In genomic region chr17:28502196-28502821, GRCm38 (mm10) we compare ENCODE assay signal across 22 mouse cellular contexts. TPM values are rescaled to one million over a fixed set of nuclear protein-coding genes. Genes with fewer than 3 reads are reported as not detected.
DNase-seq lines count a peak whose midpoint lies in the region; ATAC-seq and TF ChIP-seq lines count a peak whose summit lies in the region.
"Had no signal": no experiment of that assay in that cellular context is flagged by ENCODE, and none has a peak within 500 bp of the region (broad histone marks: within the 10 kb centered on the region; RNA-seq: fewer than 3 reads in every experiment).

No protein-coding gene starts in this region.

- no peaks in the 10 kb centered on the region for H3K36me3 ChIP-seq in liver, postnatal 0 days (replicated peaks; ENCODE audit: insufficient read depth, low read length)
- no peaks in the 10 kb centered on the region for H3K36me3 ChIP-seq in liver, embryonic 12.5 days
- no peaks in the 10 kb centered on the region for H3K36me3 ChIP-seq in CH12.LX (replicated peaks in 1 of 2; ENCODE audit: control insufficient read depth in 1 of 2, insufficient read depth in 1 of 2, low read length in 1 of 2)
- no peaks in the 10 kb centered on the region for H3K36me3 ChIP-seq in hindbrain, embryonic 16.5 days (ENCODE audit: control insufficient read depth, insufficient read depth, low read length)
- H3K36me3 ChIP-seq: embryonic facial prominence, embryonic 13.5 days; hindbrain, embryonic 12.5 days; limb, embryonic 13.5 days; lung, embryonic 15.5 days; midbrain, embryonic 12.5 days had no signal

- TF ChIP-seq CTCF in gastrocnemius, adult 2 months (IDR thresholded peaks at IDR 0.05): no peak
- TF ChIP-seq CTCF in liver, postnatal 0 days (IDR thresholded peaks at IDR 0.05; ENCODE audit: low read depth): no peak
- TF ChIP-seq CTCF in CH12.LX (conservative IDR thresholded peaks at IDR 0.05 in 1 of 2, IDR thresholded peaks at IDR 0.05 in 1 of 2; ENCODE audit: low read depth in 2 of 2, low read length in 2 of 2): no peak

- H3K79me2 ChIP-seq in CH12.LX (replicated peaks; ENCODE audit: control insufficient read depth, extremely low read depth, insufficient read depth, poor library complexity, severe bottlenecking): no peaks in the 10 kb centered on the region

- DNase-seq in gastrocnemius, adult 2 months: peak; percentile 80
- no peak for DNase-seq in gastrocnemius, postnatal 10 days
- DNase-seq in liver, postnatal 0 days: peak; percentile 51
- DNase-seq in CH12.LX (ENCODE audit: extremely low read depth): no peak
- peak; percentile 60 to 64 for DNase-seq in heart, postnatal 36 days
- no peak for DNase-seq in left cerebral cortex, adult 18-20 months (ENCODE audit: low spot score in 2 of 2)
- DNase-seq: adrenal gland, postnatal 10 days; B cell, adult 2 months; cerebellum, postnatal 36 days; kidney, adult 11 months had no signal

- H3K27ac ChIP-seq in gastrocnemius, adult 2 months: peak overlapping the region; percentile 31
- no peak overlapping the region for H3K27ac ChIP-seq in liver, postnatal 0 days (ENCODE audit: low read depth)
- H3K27ac ChIP-seq in liver, embryonic 12.5 days: no peak overlapping the region
- no peak overlapping the region for H3K27ac ChIP-seq in CH12.LX (ENCODE audit: insufficient read depth, low read depth)
- H3K27ac ChIP-seq in hindbrain, embryonic 16.5 days (ENCODE audit: low read depth, low read length): no peak overlapping the region
- H3K27ac ChIP-seq: embryonic facial prominence, embryonic 13.5 days; forebrain, embryonic 13.5 days; hindbrain, embryonic 12.5 days; left cerebral cortex, adult 2 months; limb, embryonic 13.5 days; lung, embryonic 15.5 days; midbrain, embryonic 12.5 days had no signal

- no peaks in the 10 kb centered on the region for H3K9me3 ChIP-seq in liver, postnatal 0 days (ENCODE audit: low read length)
- no peaks in the 10 kb centered on the region for H3K9me3 ChIP-seq in liver, embryonic 12.5 days (replicated peaks)
- peaks cover 4% of the 10 kb centered on the region for H3K9me3 ChIP-seq in CH12.LX (replicated peaks; ENCODE audit: low read length)
- no peaks in the 10 kb centered on the region for H3K9me3 ChIP-seq in hindbrain, embryonic 16.5 days (ENCODE audit: control insufficient read depth, low read length)
- H3K9me3 ChIP-seq: embryonic facial prominence, embryonic 13.5 days; forebrain, embryonic 13.5 days; hindbrain, embryonic 12.5 days; lung, embryonic 15.5 days; midbrain, embryonic 12.5 days had no signal

- TF ChIP-seq EP300 in liver, postnatal 0 days (IDR thresholded peaks at IDR 0.05; ENCODE audit: low read depth): no peak
- TF ChIP-seq EP300 in CH12.LX (IDR thresholded peaks at IDR 0.05; ENCODE audit: low read length): no peak

- no peaks in the 10 kb centered on the region for H3K4me1 ChIP-seq in liver, postnatal 0 days (ENCODE audit: insufficient read depth)
- H3K4me1 ChIP-seq in liver, embryonic 12.5 days: peaks cover 6% of the 10 kb centered on the region; the same call in 1 of the 2 replicates
- H3K4me1 ChIP-seq in CH12.LX (ENCODE audit: control insufficient read depth in 1 of 2, insufficient read depth in 2 of 2): peaks cover 8 to 23% of the 10 kb centered on the region in 2 experiments
- H3K4me1 ChIP-seq in hindbrain, embryonic 16.5 days (ENCODE audit: control insufficient read depth, insufficient read depth, low read depth, low read length): peaks cover 2% of the 10 kb centered on the region; the same call in 1 of the 2 replicates

- intact Hi-C loops in gastrocnemius, adult 2 months (cut with DNase I): no loop called here
- intact Hi-C loops in heart, postnatal 36 days (cut with DNase I): no loop called here

- dilution Hi-C loops in CH12.LX (cut with MboI; ENCODE audit: extremely low pct_ligation_motif_present, extremely low pct_unique_long_range_greater_than_20kb, low sequenced_read_pairs): no loop called here

- H3K4me2 ChIP-seq in liver, postnatal 0 days (ENCODE audit: low read depth, low read length): no peak overlapping the region
- no peak overlapping the region for H3K4me2 ChIP-seq in liver, embryonic 12.5 days
- no peak overlapping the region for H3K4me2 ChIP-seq in CH12.LX (ENCODE audit: insufficient read depth, low read depth, poor library complexity, severe bottlenecking)
- no peak overlapping the region for H3K4me2 ChIP-seq in hindbrain, embryonic 16.5 days (ENCODE audit: low read length)
- H3K4me2 ChIP-seq: embryonic facial prominence, embryonic 13.5 days; forebrain, embryonic 13.5 days; hindbrain, embryonic 12.5 days; limb, embryonic 13.5 days; lung, embryonic 15.5 days; midbrain, embryonic 12.5 days had no signal

- ATAC-seq in liver, postnatal 0 days: peak; percentile 47; the same call in 1 of the 2 replicates
- ATAC-seq in liver, embryonic 12.5 days: no peak
- no peak for ATAC-seq in hindbrain, embryonic 16.5 days
- ATAC-seq: forebrain, embryonic 13.5 days had no signal

- TF ChIP-seq POLR2A in CH12.LX (IDR thresholded peaks at IDR 0.05; ENCODE audit: low read depth, low read length): no peak

- no peaks in the 10 kb centered on the region for H3K27me3 ChIP-seq in liver, postnatal 0 days (ENCODE audit: insufficient read depth, low read length)
- H3K27me3 ChIP-seq in liver, embryonic 12.5 days (replicated peaks): peaks cover 8% of the 10 kb centered on the region; the same call in 1 of the 2 replicates
- no peaks in the 10 kb centered on the region for H3K27me3 ChIP-seq in CH12.LX (replicated peaks)
- no peaks in the 10 kb centered on the region for H3K27me3 ChIP-seq in hindbrain, embryonic 16.5 days (replicated peaks; ENCODE audit: control insufficient read depth, insufficient read depth, low read length)
- H3K27me3 ChIP-seq: embryonic facial prominence, embryonic 13.5 days; forebrain, embryonic 13.5 days; hindbrain, embryonic 12.5 days; limb, embryonic 13.5 days; lung, embryonic 15.5 days; midbrain, embryonic 12.5 days had no signal

- in situ Hi-C loops in CH12.LX (cut with MboI; ENCODE audit: low pct_ligation_motif_present, low pct_unique_long_range_greater_than_20kb, low sequenced_read_pairs): loop anchor here (25.0 kb wide), 1 partner anchor 290 kb away; the partner anchor contains the start of gene Def6

- no peak overlapping the region for H3K4me3 ChIP-seq in gastrocnemius, adult 2 months
- H3K4me3 ChIP-seq in liver, postnatal 0 days (ENCODE audit: low read depth, low read length): no peak overlapping the region
- no peak overlapping the region for H3K4me3 ChIP-seq in liver, embryonic 12.5 days
- H3K4me3 ChIP-seq in CH12.LX (replicated peaks in 1 of 3; ENCODE audit: low read depth in 2 of 3, low read length in 2 of 3, poor library complexity in 1 of 3): no peak overlapping the region
- H3K4me3 ChIP-seq in hindbrain, embryonic 16.5 days (ENCODE audit: low read length): no peak overlapping the region
- H3K4me3 ChIP-seq: embryonic facial prominence, embryonic 13.5 days; forebrain, embryonic 13.5 days; hindbrain, embryonic 12.5 days; left cerebral cortex, adult 2 months; limb, embryonic 13.5 days; lung, embryonic 15.5 days; midbrain, embryonic 12.5 days had no signal

- H3K9ac ChIP-seq in liver, postnatal 0 days (replicated peaks): no peak overlapping the region
- no peak overlapping the region for H3K9ac ChIP-seq in liver, embryonic 12.5 days
- no peak overlapping the region for H3K9ac ChIP-seq in CH12.LX (ENCODE audit: insufficient read depth, low read depth)
- H3K9ac ChIP-seq in hindbrain, embryonic 16.5 days (ENCODE audit: low read depth, low read length): no peak overlapping the region
- H3K9ac ChIP-seq: embryonic facial prominence, embryonic 13.5 days; forebrain, embryonic 13.5 days; hindbrain, embryonic 12.5 days; limb, embryonic 13.5 days; lung, embryonic 15.5 days; midbrain, embryonic 12.5 days had no signal

- TF ChIP-seq RAD21 in CH12.LX (IDR thresholded peaks at IDR 0.05; ENCODE audit: low read depth, low read length): no peak

- 36% methylated on average over 7 of the region's 7 CpGs for WGBS in liver, postnatal 0 days (ENCODE audit: insufficient replicate concordance)
- WGBS in liver, embryonic 12.5 days (ENCODE audit: insufficient replicate concordance): 28% methylated on average over 7 of the region's 7 CpGs
- WGBS in hindbrain, embryonic 16.5 days: 70% methylated on average over 7 of the region's 7 CpGs

RNA-seq across cellular contexts. Expression of gene Fkbp5, which starts 15.0 kb away (rescaled TPM):
- 100 to 1,000 TPM; 106 to 153 TPM for total RNA-seq in gastrocnemius, adult 2 months (2021)
- total RNA-seq in gastrocnemius, postnatal 10 days (2021): 10 to 100 TPM in 1 of 2 experiments, 1 to 10 TPM in 1; 6.0 to 14.4 TPM
- polyA plus RNA-seq in liver, postnatal 0 days (2015; fragmentation: Nextera tagmentation; extraction: Ambion mirVana): 25.9 and 29.0 TPM in 2 replicates
- polyA plus RNA-seq in liver, embryonic 12.5 days (2016; fragmentation: Nextera tagmentation; extraction: Ambion mirVana): 16.6 and 17.0 TPM in 2 replicates
- 14.4 and 17.5 TPM in 2 replicates for total RNA-seq in CH12.LX (2012; rRNA removed)
- total RNA-seq in CH12.LX (2014; rRNA removed): 21.5 and 22.6 TPM in 2 replicates
- polyA plus RNA-seq in CH12.LX (2012; ENCODE audit: insufficient read length, low read depth): 31.4 and 35.3 TPM in 2 replicates
- total RNA-seq in heart, postnatal 36 days (2021): 10 to 100 TPM; 50.0 to 72.1 TPM
- total RNA-seq in left cerebral cortex, adult 18-20 months (2021): 10 to 100 TPM; 37.8 to 42.8 TPM
- 26.7 and 30.8 TPM in 2 replicates for polyA plus RNA-seq in hindbrain, embryonic 16.5 days (2015; fragmentation: Nextera tagmentation; extraction: Ambion mirVana)

RNA-seq across cellular contexts. Expression of gene Armc12, which starts 28.3 kb away (rescaled TPM):
- not detected for total RNA-seq in gastrocnemius, adult 2 months (2021)
- not detected for total RNA-seq in gastrocnemius, postnatal 10 days (2021)
- not detected in 2 replicates for polyA plus RNA-seq in liver, postnatal 0 days (2015; fragmentation: Nextera tagmentation; extraction: Ambion mirVana)
- not detected in 2 replicates for polyA plus RNA-seq in liver, embryonic 12.5 days (2016; fragmentation: Nextera tagmentation; extraction: Ambion mirVana)
- not detected in 2 replicates for total RNA-seq in CH12.LX (2012; rRNA removed)
- not detected in 2 replicates for total RNA-seq in CH12.LX (2014; rRNA removed)
- not detected in 2 replicates for polyA plus RNA-seq in CH12.LX (2012; ENCODE audit: insufficient read length, low read depth)
- not detected for total RNA-seq in heart, postnatal 36 days (2021)
- total RNA-seq in left cerebral cortex, adult 18-20 months (2021): not detected
- not detected in 2 replicates for polyA plus RNA-seq in hindbrain, embryonic 16.5 days (2015; fragmentation: Nextera tagmentation; extraction: Ambion mirVana)
- total RNA-seq: adrenal gland, postnatal 10 days; ES-E14; left cerebral cortex, adult 2 months had no signal
- polyA plus RNA-seq: embryonic facial prominence, embryonic 13.5 days; forebrain, embryonic 13.5 days; hindbrain, embryonic 12.5 days; large intestine, adult 2 months; limb, embryonic 13.5 days; lung, embryonic 15.5 days; midbrain, embryonic 12.5 days; thymus, postnatal 0 days had no signal

RNA-seq across cellular contexts. Expression of gene Clpsl2, which starts 46.9 kb away (rescaled TPM):
- not detected for total RNA-seq in gastrocnemius, adult 2 months (2021)
- total RNA-seq in gastrocnemius, postnatal 10 days (2021): not detected
- polyA plus RNA-seq in liver, postnatal 0 days (2015; fragmentation: Nextera tagmentation; extraction: Ambion mirVana): not detected in 2 replicates
- polyA plus RNA-seq in liver, embryonic 12.5 days (2016; fragmentation: Nextera tagmentation; extraction: Ambion mirVana): not detected in 2 replicates
- total RNA-seq in CH12.LX (2012; rRNA removed) (not detected in 2 replicates), CH12.LX (2014; rRNA removed) (not detected in 2 replicates)
- not detected in 2 replicates for polyA plus RNA-seq in CH12.LX (2012; ENCODE audit: insufficient read length, low read depth)
- total RNA-seq in heart, postnatal 36 days (2021): not detected
- total RNA-seq in left cerebral cortex, adult 18-20 months (2021): not detected
- polyA plus RNA-seq in hindbrain, embryonic 16.5 days (2015; fragmentation: Nextera tagmentation; extraction: Ambion mirVana): not detected in 2 replicates
- total RNA-seq: adrenal gland, postnatal 10 days; ES-E14; left cerebral cortex, adult 2 months had no signal
- polyA plus RNA-seq: embryonic facial prominence, embryonic 13.5 days; forebrain, embryonic 13.5 days; hindbrain, embryonic 12.5 days; large intestine, adult 2 months; limb, embryonic 13.5 days; lung, embryonic 15.5 days; midbrain, embryonic 12.5 days; thymus, postnatal 0 days had no signal

RNA-seq across cellular contexts. Expression of gene Clps, which starts 58.3 kb away (rescaled TPM):
- not detected for total RNA-seq in gastrocnemius, adult 2 months (2021)
- total RNA-seq in gastrocnemius, postnatal 10 days (2021): not detected
- polyA plus RNA-seq in liver, postnatal 0 days (2015; fragmentation: Nextera tagmentation; extraction: Ambion mirVana): 1.2 and 26.9 TPM in 2 replicates
- 2.3 and 3.6 TPM in 2 replicates for polyA plus RNA-seq in liver, embryonic 12.5 days (2016; fragmentation: Nextera tagmentation; extraction: Ambion mirVana)
- total RNA-seq in CH12.LX (2012; rRNA removed) (not detected in 2 replicates), CH12.LX (2014; rRNA removed) (not detected in 2 replicates)
- not detected in 2 replicates for polyA plus RNA-seq in CH12.LX (2012; ENCODE audit: insufficient read length, low read depth)
- total RNA-seq in heart, postnatal 36 days (2021): not detected
- not detected for total RNA-seq in left cerebral cortex, adult 18-20 months (2021)
- polyA plus RNA-seq in hindbrain, embryonic 16.5 days (2015; fragmentation: Nextera tagmentation; extraction: Ambion mirVana): not detected in 2 replicates
- total RNA-seq: adrenal gland, postnatal 10 days; left cerebral cortex, adult 2 months had no signal
- polyA plus RNA-seq: embryonic facial prominence, embryonic 13.5 days; hindbrain, embryonic 12.5 days; midbrain, embryonic 12.5 days had no signal

Comparison
In these comparisons a context has a peak if more than half of its experiments do, and no peak if none do; other contexts are left out.
1. DNase-seq: peak in gastrocnemius, adult 2 months (single experiment), liver, postnatal 0 days (single experiment) and heart, postnatal 36 days (2 of 2); none in gastrocnemius, postnatal 10 days (single experiment), CH12.LX (single experiment) and left cerebral cortex, adult 18-20 months (0 of 2).